Mouse (Mus musculus) stomach, embryonic 15.5 days (tissue): ENCODE measurements at regions not wholly inside any gene's neighbourhood (a gene's known extent, or its start where the extent isn't known, plus 50 kb on each side); places are given as distances from the start of the nearest gene placed in this dataset.
A peak's percentile ranks its signal among the peaks of the same experiment; 100 is the strongest.
"Not testable (repeated sequence)": the region's sequence is repeated elsewhere in the genome, so short reads cannot be mapped to it uniquely, and the experiment has no call there.

Experiments used
- ATAC-seq: fragments of 200-750 bp; cut with Nextera tagmentation; 2 replicates; pipeline ENCODE4 v1.8.0; 2017; ENCODE audit warnings: low read depth, moderate number of reproducible peaks, moderate TSS enrichment; ENCODE audit not compliant: insufficient read depth, low FRiP score
- H3K27ac ChIP-seq: fragments of 300-500 bp; sonication (generic); 2 replicates; pipeline ENCODE4 v1.5.1; 2015; ENCODE audit warnings: mild to moderate bottlenecking, inconsistent platforms
- H3K27me3 ChIP-seq: fragments of 300-500 bp; sonication (generic); replicated peaks from 2 replicates; pipeline ENCODE4 v1.6.1; 2015; ENCODE audit warnings: inconsistent platforms
- H3K36me3 ChIP-seq: fragments of 300-500 bp; sonication (generic); 2 replicates; pipeline ENCODE4 v1.6.1; 2015; ENCODE audit warnings: inconsistent platforms
- H3K4me1 ChIP-seq: fragments of 300-500 bp; sonication (generic); 2 replicates; pipeline ENCODE4 v1.6.1; 2015; ENCODE audit warnings: inconsistent platforms
- H3K4me2 ChIP-seq: fragments of 300-500 bp; sonication (generic); 2 replicates; pipeline ENCODE4 v1.6.1; 2015; ENCODE audit warnings: mild to moderate bottlenecking, inconsistent platforms
- H3K4me3 ChIP-seq: fragments of 300-500 bp; sonication (generic); replicated peaks from 2 replicates; pipeline ENCODE4 v1.5.1; 2015; ENCODE audit warnings: inconsistent platforms
- H3K9ac ChIP-seq: fragments of 300-500 bp; sonication (generic); 2 replicates; pipeline ENCODE4 v1.6.1; 2015; ENCODE audit warnings: inconsistent platforms
- H3K9me3 ChIP-seq: fragments of 300-500 bp; sonication (generic); 2 replicates; pipeline ENCODE4 v1.6.1; 2016; ENCODE audit warnings: inconsistent platforms
- WGBS: fragments of 180-500 bp; shearing (Covaris S2); methylation state at CpG from one replicate; pipeline ENCODE4 v1.1.7; 2015; 5-methylcytosine and 5-hydroxymethylcytosine counted together

DNA sequence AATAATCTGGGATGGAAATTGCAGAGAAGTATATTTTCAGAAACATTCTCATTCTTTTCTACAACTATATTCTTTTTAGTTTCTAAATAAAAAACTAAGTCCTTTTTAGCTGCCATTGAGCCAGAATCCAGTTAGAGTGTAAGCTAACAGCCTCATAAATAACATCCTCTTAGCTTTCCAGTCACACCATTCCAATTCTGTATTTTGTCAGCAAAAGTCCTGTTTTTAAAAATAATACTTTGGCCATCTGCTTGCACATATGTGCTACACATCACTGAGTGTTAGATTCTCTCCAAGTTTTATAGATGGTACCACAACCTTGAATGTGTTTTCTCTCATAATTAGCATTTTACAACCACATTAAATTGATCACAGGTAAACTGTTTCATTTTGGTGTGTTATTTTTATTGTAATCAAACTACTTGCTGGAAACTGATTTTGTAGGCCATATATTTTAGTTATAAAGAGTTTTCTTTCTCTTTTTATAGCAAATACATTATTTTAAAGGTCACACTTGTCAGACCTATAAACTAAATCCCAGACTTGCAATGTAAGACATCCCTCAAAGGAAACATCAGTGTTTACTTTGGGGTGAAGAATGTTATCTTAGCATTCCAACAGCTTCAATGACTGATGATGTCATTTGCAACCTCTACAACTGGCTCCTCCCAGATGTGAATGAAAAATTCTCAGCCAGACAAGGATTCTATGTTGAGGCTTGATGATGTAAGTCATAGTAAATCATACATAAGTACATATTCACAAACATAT, 1878.9 kb upstream of the Flrt2 start:
- Histone ChIP-seq H3K9me3 (no peaks in the 10 kb centered on the region), H3K4me1 (no peaks in the 10 kb centered on the region), H3K4me3 (no peak overlapping the region), H3K4me2 (no peak overlapping the region), H3K27ac (no peak overlapping the region), H3K9ac (no peak overlapping the region), H3K27me3 (no peaks in the 10 kb centered on the region), H3K36me3 (no peaks in the 10 kb centered on the region)
- no peak for ATAC-seq

- Histone ChIP-seq H3K4me1 (no peaks in the 10 kb centered on the region), H3K9ac (no peak overlapping the region), H3K36me3 (no peaks in the 10 kb centered on the region), H3K27ac (no peak overlapping the region), H3K9me3 (no peaks in the 10 kb centered on the region), H3K4me2 (no peak overlapping the region), H3K4me3 (no peak overlapping the region), H3K27me3 (no peaks in the 10 kb centered on the region)
- WGBS = 68% methylated on average over 1 of the region's 1 CpGs
- ATAC-seq = 0 out of 2 replicates have a peak, but pooled peaks have one; percentile 58
Observed at GRCm38 (mm10) chr12:93850944-93851520, 1841.0 kb upstream of the Flrt2 start.

- no peak overlapping the region for H3K4me3 ChIP-seq
- ATAC-seq = no peak
- no peak overlapping the region for H3K9ac ChIP-seq
- H3K27me3 ChIP-seq = no peaks in the 10 kb centered on the region
- H3K27ac ChIP-seq = no peak overlapping the region
- 66% methylated on average over 1 of the region's 1 CpGs for WGBS
- H3K9me3 ChIP-seq = no peaks in the 10 kb centered on the region
- H3K36me3 ChIP-seq = no peaks in the 10 kb centered on the region
- H3K4me1 ChIP-seq = no peaks in the 10 kb centered on the region
- H3K4me2 ChIP-seq = no peak overlapping the region
Observed at GRCm38 (mm10) chr12:93851660-93852059, 1840.4 kb upstream of the Flrt2 start.

DNA sequence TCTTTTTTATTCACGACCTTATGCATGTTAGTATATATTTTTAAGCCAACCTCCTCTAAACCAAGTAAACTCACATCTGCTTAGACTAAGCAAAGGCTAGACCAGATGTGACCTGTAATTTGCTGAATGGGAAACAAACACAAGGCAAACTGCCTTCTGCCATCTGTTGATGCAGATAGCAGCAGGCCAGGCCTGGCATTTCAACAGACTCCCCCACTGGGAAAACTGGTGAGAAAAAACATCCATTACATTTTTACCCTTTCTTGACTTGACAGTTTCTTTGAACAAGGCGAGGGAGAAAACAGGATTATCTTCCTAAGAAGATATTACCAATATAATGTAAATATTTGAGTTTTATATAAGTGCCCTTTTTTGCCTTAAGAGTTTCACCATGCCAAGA, 1806.1 kb upstream of the Flrt2 start:
- WGBS = 52% methylated on average over 2 of the region's 2 CpGs
- H3K27me3 ChIP-seq = no peaks in the 10 kb centered on the region

DNA sequence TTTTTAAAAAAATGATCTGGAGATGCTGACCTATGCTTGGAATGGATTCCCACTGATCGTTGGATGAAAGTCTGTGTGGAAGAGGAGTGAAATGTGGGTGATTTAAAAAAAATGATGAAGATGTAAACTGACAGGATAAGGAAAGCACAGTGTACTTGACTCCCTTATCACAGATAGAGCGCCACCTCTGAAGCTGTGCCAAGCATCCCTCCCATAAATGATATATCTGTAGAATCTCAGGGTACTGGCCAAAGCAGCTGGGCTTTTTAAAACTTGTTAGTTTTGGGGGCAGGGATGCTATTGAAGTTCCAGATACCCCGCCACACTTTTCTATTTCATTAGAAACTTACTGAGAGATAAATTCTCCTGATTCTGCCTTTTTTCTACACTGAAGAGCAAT, 1801.9 kb upstream of the Flrt2 start:
- no peaks in the 10 kb centered on the region for H3K36me3 ChIP-seq
- H3K4me2 ChIP-seq = no peak overlapping the region
- WGBS = 57% methylated on average over 3 of the region's 3 CpGs
- peak; percentile 22; the same call in 1 of the 2 replicates for ATAC-seq
- H3K9ac ChIP-seq = no peak overlapping the region
- H3K27ac ChIP-seq = no peak overlapping the region
- no peaks in the 10 kb centered on the region for H3K4me1 ChIP-seq
- no peaks in the 10 kb centered on the region for H3K9me3 ChIP-seq
- H3K4me3 ChIP-seq = no peak overlapping the region
- H3K27me3 ChIP-seq = no peaks in the 10 kb centered on the region

More for the DNA sequence above, 1806.1 kb upstream of the Flrt2 start:
- no peak overlapping the region for H3K4me2 ChIP-seq
- H3K4me1 ChIP-seq = no peaks in the 10 kb centered on the region
- H3K27ac ChIP-seq = no peak overlapping the region
- H3K4me3 ChIP-seq = no peak overlapping the region
- no peak overlapping the region for H3K9ac ChIP-seq
- H3K9me3 ChIP-seq = no peaks in the 10 kb centered on the region
- ATAC-seq = no peak
- no peaks in the 10 kb centered on the region for H3K36me3 ChIP-seq

- H3K9me3 ChIP-seq, H3K36me3 ChIP-seq, H3K4me3 ChIP-seq, H3K27me3 ChIP-seq, H3K4me2 ChIP-seq, H3K4me1 ChIP-seq, H3K27ac ChIP-seq, H3K9ac ChIP-seq: not testable (repeated sequence)
- ATAC-seq = peak; percentile 77; the same call in 1 of the 2 replicates
- 50% methylated on average over 1 of the region's 27 CpGs for WGBS
Observed at GRCm38 (mm10) chr12:93928541-93929238, 1763.3 kb upstream of the Flrt2 start.

- 83% methylated on average over 5 of the region's 7 CpGs for WGBS
- not testable (repeated sequence) for H3K4me1 ChIP-seq, H3K4me2 ChIP-seq, H3K36me3 ChIP-seq, H3K27ac ChIP-seq, H3K4me3 ChIP-seq, H3K27me3 ChIP-seq, H3K9ac ChIP-seq, H3K9me3 ChIP-seq
- peak; percentile 65; the same call in 1 of the 2 replicates for ATAC-seq
Observed at GRCm38 (mm10) chr12:93929239-93929563, 1762.8 kb upstream of the Flrt2 start.

GRCm38 (mm10) chr12:93930242-93930641, 1761.8 kb upstream of the Flrt2 start:
- H3K36me3 ChIP-seq, H3K4me3 ChIP-seq, H3K9me3 ChIP-seq, H3K9ac ChIP-seq, H3K4me2 ChIP-seq, H3K4me1 ChIP-seq, ATAC-seq, H3K27me3 ChIP-seq, H3K27ac ChIP-seq: not testable (repeated sequence)
- WGBS = 96% methylated on average over 11 of the region's 11 CpGs

GRCm38 (mm10) chr12:93960869-93961268, 1731.2 kb upstream of the Flrt2 start:
- H3K27ac ChIP-seq = no peak overlapping the region
- 80% methylated on average over 1 of the region's 1 CpGs for WGBS
- ATAC-seq = no peak
- H3K4me1 ChIP-seq = no peaks in the 10 kb centered on the region
- no peak overlapping the region for H3K4me2 ChIP-seq
- H3K4me3 ChIP-seq = no peak overlapping the region
- H3K9ac ChIP-seq = no peak overlapping the region
- H3K9me3 ChIP-seq = no peaks in the 10 kb centered on the region
- H3K27me3 ChIP-seq = no peaks in the 10 kb centered on the region
- no peaks in the 10 kb centered on the region for H3K36me3 ChIP-seq

DNA sequence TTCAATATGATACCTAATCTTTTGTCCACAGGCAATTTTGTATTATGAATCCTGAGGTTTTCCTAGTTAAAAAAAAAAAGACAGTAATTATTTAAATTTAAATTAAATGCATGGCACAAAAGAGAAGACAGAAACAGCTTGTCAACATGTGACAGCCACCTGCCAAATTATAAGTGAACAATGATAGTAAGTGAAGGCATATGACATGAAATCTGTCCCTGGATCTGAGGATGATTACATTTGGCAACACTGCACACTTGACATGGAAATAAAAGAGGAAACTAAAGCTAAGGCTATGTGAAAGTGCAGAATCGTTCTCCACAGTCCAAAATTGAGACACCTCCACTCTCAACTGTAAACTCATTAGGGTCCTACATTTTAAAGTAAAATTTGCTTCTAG, 1710.7 kb upstream of the Flrt2 start:
- no peak for ATAC-seq
- no peak overlapping the region for H3K27ac ChIP-seq
- no peaks in the 10 kb centered on the region for H3K27me3 ChIP-seq
- no peak overlapping the region for H3K4me2 ChIP-seq
- no peaks in the 10 kb centered on the region for H3K9me3 ChIP-seq
- H3K4me1 ChIP-seq = no peaks in the 10 kb centered on the region
- no peak overlapping the region for H3K9ac ChIP-seq
- H3K36me3 ChIP-seq = no peaks in the 10 kb centered on the region
- H3K4me3 ChIP-seq = no peak overlapping the region
- WGBS = 55% methylated on average over 1 of the region's 1 CpGs

- Histone ChIP-seq H3K4me2 (no peak overlapping the region), H3K9me3 (no peaks in the 10 kb centered on the region), H3K27me3 (no peaks in the 10 kb centered on the region), H3K4me1 (no peaks in the 10 kb centered on the region), H3K36me3 (no peaks in the 10 kb centered on the region), H3K27ac (no peak overlapping the region), H3K4me3 (no peak overlapping the region), H3K9ac (no peak overlapping the region)
- no peak for ATAC-seq
- 76% methylated on average over 1 of the region's 1 CpGs for WGBS
Observed at GRCm38 (mm10) chr12:93991531-93991930, 1700.5 kb upstream of the Flrt2 start.

GRCm38 (mm10) chr12:93993875-93994274, 1698.2 kb upstream of the Flrt2 start:
- no peak overlapping the region for H3K9ac ChIP-seq
- no peaks in the 10 kb centered on the region for H3K27me3 ChIP-seq
- H3K4me2 ChIP-seq = no peak overlapping the region
- no peak overlapping the region for H3K4me3 ChIP-seq
- WGBS = 76% methylated on average over 6 of the region's 6 CpGs
- H3K27ac ChIP-seq = no peak overlapping the region
- H3K9me3 ChIP-seq = no peaks in the 10 kb centered on the region
- no peak for ATAC-seq
- no peaks in the 10 kb centered on the region for H3K36me3 ChIP-seq
- no peaks in the 10 kb centered on the region for H3K4me1 ChIP-seq
